Mouse (Mus musculus) cerebellum, adult 2 months (tissue): ENCODE data around the gene Mvp.

Experiments
- CTCF ChIP-seq: fragments of 200-500 bp; IDR thresholded peaks from 2 replicates; pipeline ENCODE4 v1.5.1; 2011; ENCODE audit warnings: low read depth, mild to moderate bottlenecking, control low read depth, low read length, moderate library complexity, borderline replicate concordance; ENCODE audit not compliant: insufficient read depth
- POLR2A ChIP-seq: fragments of 200-500 bp; IDR thresholded peaks from 2 replicates; pipeline ENCODE4 v1.6.1; 2011; ENCODE audit warnings: low read length, control low read depth, borderline replicate concordance; ENCODE audit not compliant: insufficient read depth

DNA sequence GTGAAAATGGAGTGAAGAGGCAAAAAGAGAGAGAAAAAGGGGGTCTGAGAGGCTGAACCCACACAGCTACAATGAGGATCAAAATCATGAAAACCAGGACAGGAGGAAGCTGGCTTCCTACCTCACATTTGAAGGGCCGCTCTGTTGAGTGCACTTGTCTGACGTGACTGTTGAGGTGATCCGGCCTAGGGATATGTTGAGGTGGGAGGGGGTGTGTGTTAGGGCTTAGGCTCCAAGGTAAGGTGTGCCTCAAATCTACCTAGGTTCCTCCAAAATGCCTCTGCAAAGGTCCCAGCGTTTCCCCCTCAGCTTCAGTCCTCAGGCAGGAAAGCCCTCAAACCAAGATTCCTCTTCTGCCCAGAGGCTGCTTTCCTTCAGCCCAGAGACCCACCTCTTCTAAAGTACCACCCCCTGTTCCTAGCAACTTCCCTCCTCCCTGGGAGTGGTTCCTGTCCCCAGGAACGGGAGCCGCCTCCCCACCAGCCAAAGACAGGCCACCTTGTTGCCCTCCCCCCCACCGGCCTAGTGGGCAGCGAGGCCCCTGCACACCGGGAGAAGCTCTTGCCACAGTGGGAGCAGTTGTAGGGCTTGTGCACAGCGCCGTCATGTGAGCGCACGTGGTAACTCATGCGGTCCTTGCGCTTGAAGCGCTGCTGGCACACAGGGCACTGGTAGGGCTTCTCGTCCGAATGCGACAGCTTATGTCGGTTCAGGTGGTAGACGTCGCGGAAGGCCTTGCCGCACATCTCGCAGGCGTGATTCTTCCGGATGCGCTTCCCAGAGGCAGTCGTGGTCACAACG is 10.5 kb upstream of the Mvp start:
- peak; percentile 73 for TF ChIP-seq CTCF
- peak; percentile 34; the same call in 1 of the 2 replicates for TF ChIP-seq POLR2A
